ENCODE assay signal across 5 mouse cellular contexts in the genomic region with DNA sequence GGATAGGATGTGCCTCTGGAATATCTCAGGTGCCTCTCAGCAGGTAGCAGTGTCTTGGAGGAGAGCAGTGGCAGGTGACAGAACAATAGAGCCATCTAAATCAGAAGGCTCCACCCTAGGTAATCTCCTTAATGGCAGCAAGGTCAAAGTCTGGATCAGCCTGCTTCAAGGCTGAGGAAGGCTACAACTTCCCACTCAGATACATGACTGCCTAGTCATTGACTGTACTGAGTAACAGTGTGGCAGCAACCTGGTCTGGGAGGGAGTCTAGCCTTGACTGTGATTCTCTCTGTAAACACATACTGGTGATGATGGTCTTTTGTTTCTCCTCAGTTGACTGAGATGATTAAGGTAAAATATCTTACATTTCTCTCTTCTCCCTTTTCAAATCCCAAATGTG.
A peak's percentile ranks its signal among the peaks of the same experiment; 100 is the strongest.
DNase-seq lines count a peak whose midpoint lies in the region; ATAC-seq and TF ChIP-seq lines count a peak whose summit lies in the region.
"Not testable (repeated sequence)": the region's sequence is repeated elsewhere in the genome, so short reads cannot be mapped to it uniquely, and the experiment has no call there.

No protein-coding gene starts in this region.

- not testable (repeated sequence) for H3K36me3 ChIP-seq in intestine, embryonic 14.5 days (ENCODE audit: control insufficient read depth, insufficient read depth, low read length); intestine, embryonic 16.5 days (ENCODE audit: control insufficient read depth, insufficient read depth, low read length); stomach, postnatal 0 days (ENCODE audit: control insufficient read depth, insufficient read depth, low read length)

- not testable (repeated sequence) for TF ChIP-seq CTCF in stomach, postnatal 0 days (IDR thresholded peaks at IDR 0.05; ENCODE audit: low read depth)

- H3K4me1 ChIP-seq in intestine, embryonic 14.5 days (replicated peaks; ENCODE audit: control insufficient read depth, insufficient read depth, low read length); intestine, embryonic 16.5 days (ENCODE audit: control insufficient read depth, insufficient read depth, low read length); stomach, postnatal 0 days (replicated peaks; ENCODE audit: control insufficient read depth, insufficient read depth): not testable (repeated sequence)

- not testable (repeated sequence) for H3K27me3 ChIP-seq in intestine, embryonic 14.5 days (replicated peaks; ENCODE audit: control insufficient read depth, insufficient read depth, low read length); intestine, embryonic 16.5 days (replicated peaks; ENCODE audit: control insufficient read depth, insufficient read depth, low read length); stomach, postnatal 0 days (ENCODE audit: control insufficient read depth, insufficient read depth, low read length)

- H3K4me3 ChIP-seq in intestine, embryonic 14.5 days (ENCODE audit: low read depth, low read length); intestine, embryonic 16.5 days (ENCODE audit: low read length); stomach, postnatal 0 days (ENCODE audit: low read depth, low read length): not testable (repeated sequence)

- ATAC-seq in intestine, embryonic 14.5 days (replicated peaks; ENCODE audit: low FRiP score, low TSS enrichment, low read depth): peak; percentile 74
- peak; percentile 96 for ATAC-seq in intestine, embryonic 16.5 days
- peak; percentile 57; the same call in 1 of the 2 replicates for ATAC-seq in stomach, postnatal 0 days (ENCODE audit: low FRiP score, low TSS enrichment)

- not testable (repeated sequence) for H3K9ac ChIP-seq in intestine, embryonic 14.5 days (ENCODE audit: low read length); intestine, embryonic 16.5 days (ENCODE audit: low read depth, low read length); stomach, postnatal 0 days (ENCODE audit: low read length)

- not testable (repeated sequence) for H3K4me2 ChIP-seq in intestine, embryonic 14.5 days (ENCODE audit: low read length); intestine, embryonic 16.5 days (ENCODE audit: low read depth, low read length); stomach, postnatal 0 days (replicated peaks; ENCODE audit: low read depth)

- H3K9me3 ChIP-seq in intestine, embryonic 14.5 days (ENCODE audit: control insufficient read depth, low read length); intestine, embryonic 16.5 days (ENCODE audit: control insufficient read depth, low read length); stomach, postnatal 0 days (ENCODE audit: control insufficient read depth, low read length): not testable (repeated sequence)

- not testable (repeated sequence) for TF ChIP-seq EP300 in stomach, postnatal 0 days (optimal IDR thresholded peaks at IDR 0.05)

- peak; percentile 25 for DNase-seq in ES-CJ7 (ENCODE audit: low read depth, low spot score)
- peak; percentile 5 for DNase-seq in ZHBTc4 (ENCODE audit: low read depth, low spot score)
- DNase-seq in intestine, embryonic 14.5 days (ENCODE audit: low spot score); stomach, postnatal 0 days (ENCODE audit: low spot score): not testable (repeated sequence)

- H3K27ac ChIP-seq in intestine, embryonic 14.5 days (ENCODE audit: low read depth); intestine, embryonic 16.5 days (ENCODE audit: low read length); stomach, postnatal 0 days (replicated peaks): not testable (repeated sequence)
